Mouse (Mus musculus) kidney, postnatal 0 days (tissue): ENCODE data around the gene Rabep2. TPM values are rescaled to one million over a fixed set of nuclear protein-coding genes. Genes with fewer than 3 reads are reported as not detected.

Source experiments
- ATAC-seq: fragments of 200-750 bp; cut with Nextera tagmentation; replicated peaks from 2 replicates; pipeline ENCODE4 v1.8.0; 2017; ENCODE audit warnings: low read depth, moderate number of reproducible peaks, moderate TSS enrichment, moderate library complexity; ENCODE audit not compliant: low FRiP score
- DNase-seq: peaks from one replicate; pipeline ENCODE4 v3.0.0-alpha.2; 2016; ENCODE audit warnings: low spot score
- H3K27ac ChIP-seq: fragments of 300-500 bp; sonication (generic); 2 replicates; pipeline ENCODE4 v1.5.1; 2014; ENCODE audit warnings: mild to moderate bottlenecking
- H3K27me3 ChIP-seq: fragments of 300-500 bp; sonication (generic); 2 replicates; pipeline ENCODE4 v1.6.1; 2014; ENCODE audit warnings: low read length, mixed read lengths; ENCODE audit not compliant: insufficient read depth
- H3K36me3 ChIP-seq: fragments of 300-500 bp; sonication (generic); 2 replicates; pipeline ENCODE4 v1.6.1; 2014; ENCODE audit warnings: low read length, mixed read lengths; ENCODE audit not compliant: insufficient read depth
- H3K4me1 ChIP-seq: fragments of 300-500 bp; sonication (generic); replicated peaks from 2 replicates; pipeline ENCODE4 v1.6.1; 2014; ENCODE audit warnings: antibody characterized with exemption, low read length, mixed read lengths; ENCODE audit not compliant: insufficient read depth
- H3K4me2 ChIP-seq: fragments of 300-500 bp; sonication (generic); 2 replicates; pipeline ENCODE4 v1.6.1; 2014; ENCODE audit warnings: mild to moderate bottlenecking, low read length, moderate library complexity, mixed read lengths
- H3K4me3 ChIP-seq: fragments of 300-500 bp; sonication (generic); replicated peaks from 2 replicates; pipeline ENCODE4 v1.5.1; 2014; ENCODE audit warnings: low read depth, low read length
- H3K9ac ChIP-seq: fragments of 300-500 bp; sonication (generic); 2 replicates; pipeline ENCODE4 v1.6.1; 2014; ENCODE audit warnings: low read depth, low read length
- H3K9me3 ChIP-seq: fragments of 300-500 bp; sonication (generic); replicated peaks from 2 replicates; pipeline ENCODE4 v1.6.1; 2016; ENCODE audit warnings: low read length, inconsistent platforms, mixed read lengths
- CTCF ChIP-seq: IDR thresholded peaks from 2 replicates; pipeline ENCODE4 v1.5.1; 2016; ENCODE audit warnings: antibody characterized with exemption, low read depth, mild to moderate bottlenecking, moderate library complexity
- WGBS: fragments of 180-500 bp; shearing (Covaris S2); extraction: QIAGEN DNeasy Blood & Tissue Kit; methylation state at CpG from one replicate; pipeline ENCODE4 v1.1.7; 2014; 5-methylcytosine and 5-hydroxymethylcytosine counted together
- polyA plus RNA-seq: library from polyadenylated mRNA; unstranded; fragments of >200 nt; fragmentation: Nextera tagmentation; extraction: Ambion mirVana; gene quantifications from 2 replicates; pipeline ENCODE4 v1.2.1, GENCODE M21; 2015

Gene Rabep2
- polyA plus RNA-seq, 1 experiment from 2014 or later = 29.7 TPM

DNA sequence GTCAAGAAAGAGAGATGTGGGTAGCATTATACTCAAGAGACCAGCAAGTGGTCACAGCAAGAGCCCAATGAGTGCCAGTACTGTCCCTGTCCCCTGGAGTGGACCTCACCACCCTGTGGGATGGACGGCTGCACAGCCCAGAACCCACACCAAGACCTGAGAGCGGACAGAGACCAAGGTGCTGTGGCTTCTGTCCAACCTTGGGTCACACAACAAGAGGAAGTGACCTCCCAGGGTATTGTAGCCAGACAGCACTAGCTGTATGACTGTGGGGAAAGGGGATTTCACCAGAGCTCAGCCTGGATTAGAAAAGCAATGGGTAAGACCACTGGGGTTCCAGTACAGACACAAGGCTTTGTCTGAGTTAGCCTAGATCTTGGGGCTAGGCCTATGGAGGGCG lies 23.7 kb downstream of the Rabep2 start:
- H3K4me2 ChIP-seq = no peak overlapping the region
- H3K4me3 ChIP-seq = no peak overlapping the region
- no peak overlapping the region for H3K9ac ChIP-seq
- H3K27me3 ChIP-seq = no peaks in the 10 kb centered on the region
- peaks cover 10% of the 10 kb centered on the region; the same call in 1 of the 2 replicates for H3K36me3 ChIP-seq
- DNase-seq (no peak), ATAC-seq (no peak)
- 87% methylated on average over 3 of the region's 3 CpGs for WGBS
- no peaks in the 10 kb centered on the region for H3K4me1 ChIP-seq
- H3K27ac ChIP-seq = no peak overlapping the region
- TF ChIP-seq CTCF = no peak
- H3K9me3 ChIP-seq = no peaks in the 10 kb centered on the region

DNA sequence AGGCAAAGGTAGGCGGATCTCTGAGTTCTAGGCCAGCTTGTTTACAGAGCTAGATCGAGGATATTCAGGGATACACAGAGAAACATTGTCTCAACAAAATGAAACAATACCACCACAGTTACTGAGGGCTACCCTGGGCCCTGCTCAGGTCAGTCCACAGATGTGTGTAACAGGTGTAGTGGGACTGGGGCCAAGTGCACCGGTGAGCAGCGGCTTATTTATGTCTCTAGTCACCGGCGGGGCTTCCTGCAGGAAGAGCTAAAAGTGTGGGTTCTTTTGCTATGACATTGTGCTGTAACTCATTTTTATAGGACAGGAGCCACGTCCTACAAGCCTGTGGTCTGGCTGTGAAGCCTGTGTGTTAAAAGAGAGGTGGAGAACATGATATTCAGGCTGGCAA lies 25.3 kb downstream of the Rabep2 start:
- no peak overlapping the region for H3K4me2 ChIP-seq
- H3K9ac ChIP-seq = no peak overlapping the region
- WGBS = 18% methylated on average over 7 of the region's 7 CpGs
- no peak overlapping the region for H3K27ac ChIP-seq
- no peaks in the 10 kb centered on the region for H3K27me3 ChIP-seq
- DNase-seq (peak; percentile 39), ATAC-seq (no peak)
- H3K4me1 ChIP-seq = no peaks in the 10 kb centered on the region
- H3K9me3 ChIP-seq = no peaks in the 10 kb centered on the region
- H3K36me3 ChIP-seq = no peaks in the 10 kb centered on the region
- no peak for TF ChIP-seq CTCF
- H3K4me3 ChIP-seq = no peak overlapping the region

DNA sequence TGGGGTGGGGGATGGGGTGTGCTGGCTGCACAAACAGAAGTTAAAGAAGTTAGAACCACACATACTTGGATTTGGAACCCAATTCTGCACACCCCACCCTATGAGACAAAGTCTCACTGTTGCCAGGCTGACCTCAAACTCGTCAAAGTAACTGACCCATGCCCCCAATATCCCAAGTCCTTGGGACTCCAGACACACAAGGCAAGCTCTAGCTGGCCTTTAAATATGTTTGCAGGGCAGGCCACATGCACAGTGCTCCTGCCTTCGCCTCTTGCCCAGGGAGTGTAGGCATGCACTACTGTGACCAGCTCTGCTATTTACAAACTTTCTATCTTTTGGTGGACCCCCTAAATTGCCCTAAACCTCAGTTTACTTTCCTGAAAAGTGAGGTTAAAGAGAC lies 26.7 kb downstream of the Rabep2 start:
- no peak overlapping the region for H3K9ac ChIP-seq
- DNase-seq (no peak), ATAC-seq (no peak)
- WGBS = 58% methylated on average over 2 of the region's 2 CpGs
- no peaks in the 10 kb centered on the region for H3K36me3 ChIP-seq
- H3K4me2 ChIP-seq = no peak overlapping the region
- H3K4me3 ChIP-seq = no peak overlapping the region
- no peak for TF ChIP-seq CTCF
- no peaks in the 10 kb centered on the region for H3K27me3 ChIP-seq
- H3K27ac ChIP-seq = no peak overlapping the region
- no peaks in the 10 kb centered on the region for H3K9me3 ChIP-seq
- no peaks in the 10 kb centered on the region for H3K4me1 ChIP-seq

DNA sequence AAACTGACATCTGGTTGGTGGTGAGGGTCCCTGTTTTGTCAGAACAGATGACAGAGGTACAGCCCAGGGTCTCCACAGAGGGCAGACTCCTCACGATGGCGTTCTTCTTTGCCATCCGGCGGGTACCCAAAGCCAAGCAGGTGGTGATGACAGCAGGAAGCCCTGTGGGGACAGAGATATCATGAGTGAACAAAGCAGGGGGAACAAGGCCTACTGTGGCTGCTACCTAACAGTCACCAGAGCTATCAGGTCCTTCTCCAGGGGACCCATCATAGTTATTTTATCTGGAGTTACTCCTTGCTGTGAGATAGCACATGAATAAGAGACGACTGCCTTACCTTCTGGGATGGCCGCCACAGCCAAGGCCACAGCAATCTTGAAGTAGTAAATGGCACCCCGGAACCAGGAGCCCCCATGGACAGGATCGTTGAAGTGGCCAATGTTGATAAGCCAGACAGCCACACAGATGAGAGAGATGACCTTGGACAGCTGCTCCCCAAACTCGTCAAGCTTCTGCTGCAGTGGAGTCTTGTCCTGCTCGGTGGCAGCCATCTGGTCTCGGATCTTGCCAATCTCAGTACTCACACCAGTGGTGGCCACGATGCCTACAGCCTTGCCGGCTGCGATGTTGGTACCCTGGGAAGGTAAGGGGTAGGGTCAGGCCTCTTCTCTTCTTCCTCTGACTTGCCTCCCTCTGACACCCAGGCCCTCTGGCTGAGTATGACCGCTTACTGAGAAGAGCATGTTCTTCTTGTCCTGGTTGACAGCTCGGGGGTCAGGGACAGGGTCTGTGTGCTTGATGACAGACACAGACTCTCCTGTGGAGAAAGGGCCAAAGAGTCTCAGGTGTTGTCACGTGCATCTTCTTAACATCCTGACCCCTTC lies 28.1 kb downstream of the Rabep2 start:
- TF ChIP-seq CTCF = no peak
- H3K4me1 ChIP-seq = no peaks in the 10 kb centered on the region
- ATAC-seq = no peak
- DNase-seq = no peak
- H3K27me3 ChIP-seq = no peaks in the 10 kb centered on the region
- no peaks in the 10 kb centered on the region for H3K9me3 ChIP-seq
- no peak overlapping the region for H3K4me3 ChIP-seq
- WGBS = 91% methylated on average over 17 of the region's 17 CpGs
- H3K4me2 ChIP-seq = no peak overlapping the region
- no peaks in the 10 kb centered on the region for H3K36me3 ChIP-seq
- H3K27ac ChIP-seq = no peak overlapping the region
- H3K9ac ChIP-seq = no peak overlapping the region

DNA sequence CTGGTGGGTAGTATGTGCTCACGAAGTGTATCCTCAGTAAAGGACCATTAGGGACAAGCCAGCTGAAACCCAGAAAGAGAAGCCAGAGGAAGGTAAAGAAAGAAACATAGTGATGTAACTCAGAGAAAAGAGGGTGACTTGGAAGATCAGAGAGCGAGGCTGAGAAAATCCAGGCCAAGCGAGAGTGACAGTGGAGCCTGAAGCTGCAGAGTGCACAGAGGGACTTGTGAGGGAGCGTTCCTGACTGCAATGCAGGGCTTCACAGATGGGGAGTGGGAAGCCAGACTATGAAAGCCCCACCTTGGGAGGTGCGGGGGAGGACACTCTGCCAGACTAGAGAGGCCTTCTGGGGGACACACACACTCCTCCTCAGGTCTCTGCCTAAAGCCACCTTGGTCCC lies 29.7 kb downstream of the Rabep2 start:
- WGBS = 64% methylated on average over 5 of the region's 5 CpGs
- TF ChIP-seq CTCF = no peak
- peak; percentile 18; the same call in 1 of the 2 replicates for ATAC-seq

DNA sequence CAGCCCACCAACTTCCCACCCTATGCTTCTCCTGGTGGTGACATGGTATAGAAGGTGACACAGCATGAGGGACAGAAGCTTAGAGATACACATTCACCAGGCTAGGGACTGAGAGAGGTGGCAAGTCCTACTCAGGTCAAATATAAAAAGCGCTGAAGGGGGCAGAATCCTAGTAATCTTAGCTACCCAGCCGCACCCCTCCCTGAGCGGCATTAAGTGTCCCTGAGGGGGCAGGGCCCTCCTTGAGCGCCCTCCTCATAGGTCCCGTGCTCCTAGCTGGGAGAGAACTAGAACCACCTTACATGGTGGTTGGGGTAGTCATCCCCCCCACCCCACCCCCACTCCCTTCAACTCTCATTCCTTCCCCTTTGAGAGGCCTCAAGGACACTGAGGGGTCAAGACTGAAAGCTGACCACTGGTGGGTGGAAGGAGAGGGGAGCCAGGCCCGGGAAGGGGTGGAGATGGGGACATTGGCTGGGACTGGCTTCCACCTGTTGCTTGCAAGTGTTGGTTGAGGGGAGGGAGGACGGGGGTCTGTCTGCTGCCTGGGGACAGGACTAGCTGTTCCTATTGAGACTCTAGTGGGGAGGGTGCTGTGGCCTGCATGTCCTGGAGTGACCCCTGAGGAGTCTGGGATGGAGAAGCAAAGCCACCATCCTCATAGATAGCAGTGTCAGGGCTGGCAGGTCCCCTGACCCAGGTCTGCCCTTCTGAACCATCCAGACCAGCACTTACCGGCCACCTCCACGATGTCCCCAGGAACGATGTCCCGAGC lies 30.5 kb downstream of the Rabep2 start:
- DNase-seq (no peak), ATAC-seq (0 out of 2 replicates have a peak, but pooled peaks have one; percentile 18)
- Histone ChIP-seq H3K4me3 (no peak overlapping the region), H3K9ac (no peak overlapping the region), H3K27ac (no peak overlapping the region), H3K9me3 (no peaks in the 10 kb centered on the region), H3K36me3 (no peaks in the 10 kb centered on the region), H3K4me1 (no peaks in the 10 kb centered on the region), H3K4me2 (no peak overlapping the region), H3K27me3 (no peaks in the 10 kb centered on the region)
- WGBS = 57% methylated on average over 11 of the region's 11 CpGs
- no peak for TF ChIP-seq CTCF

More for the DNA sequence above, 29.7 kb downstream of the Rabep2 start:
- Histone ChIP-seq H3K4me3 (no peak overlapping the region), H3K9me3 (no peaks in the 10 kb centered on the region), H3K27ac (no peak overlapping the region), H3K9ac (no peak overlapping the region), H3K4me2 (no peak overlapping the region), H3K36me3 (no peaks in the 10 kb centered on the region), H3K4me1 (no peaks in the 10 kb centered on the region), H3K27me3 (no peaks in the 10 kb centered on the region)
- no peak for DNase-seq
